Mouse (Mus musculus): Measurements from ENCODE around the gene Jph2. TPM values are rescaled to one million over a fixed set of nuclear protein-coding genes. Genes with fewer than 3 reads are reported as not detected.
"Not testable (repeated sequence)": the region's sequence is repeated elsewhere in the genome, so short reads cannot be mapped to it uniquely, and the experiment has no call there.

Gene Jph2
- polyA plus RNA-seq, 1 experiment from 2014 or later, result 4.1 TPM

DNA sequence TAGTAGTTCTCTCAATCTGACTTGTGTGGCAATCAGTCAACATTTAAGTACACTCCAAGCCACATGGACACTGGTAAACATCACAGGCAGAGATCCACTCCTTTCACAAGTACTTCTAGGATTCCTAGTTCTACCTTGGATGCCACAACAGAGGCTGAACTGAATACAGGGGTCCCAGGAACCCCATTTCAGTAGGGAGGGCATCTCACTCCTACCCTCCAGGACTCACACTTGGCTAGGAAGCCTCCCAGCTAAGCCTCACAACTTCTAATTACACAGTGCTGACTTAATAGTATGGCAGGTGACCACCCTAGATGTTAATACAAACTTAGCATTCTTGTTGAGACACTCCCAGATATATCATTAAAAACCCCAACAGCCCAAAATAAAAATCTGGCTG is 20.0 kb upstream of the Jph2 start:
- H3K27ac ChIP-seq (replicated peaks; ENCODE audit: low read depth, low read length), result no peak overlapping the region
- peak overlapping the region; percentile 85 for H3K4me2 ChIP-seq (ENCODE audit: low read depth, low read length)
- H3K9ac ChIP-seq (ENCODE audit: low read depth, low read length), result peak overlapping the region; percentile 94
- no peak for ATAC-seq (ENCODE audit: low read depth)
- no peaks in the 10 kb centered on the region for H3K27me3 ChIP-seq (replicated peaks; ENCODE audit: control insufficient read depth, insufficient read depth, low read length)
- DNase-seq (ENCODE audit: low spot score), result no peak
- H3K36me3 ChIP-seq (ENCODE audit: control insufficient read depth, insufficient read depth, low read length), result peaks cover 18% of the 10 kb centered on the region
- peaks cover 17% of the 10 kb centered on the region for H3K4me1 ChIP-seq (ENCODE audit: control insufficient read depth, insufficient read depth, low read length)
- H3K4me3 ChIP-seq (ENCODE audit: low read depth, low read length), result peak overlapping the region; percentile 95
- no peaks in the 10 kb centered on the region for H3K9me3 ChIP-seq (ENCODE audit: control insufficient read depth, low read length)

GRCm38 (mm10) chr2:163417026-163417425 is 19.2 kb upstream of the Jph2 start:
- DNase-seq (ENCODE audit: low spot score) (no peak), ATAC-seq (ENCODE audit: low read depth) (no peak)
- H3K9me3 ChIP-seq (ENCODE audit: control insufficient read depth, low read length), result no peaks in the 10 kb centered on the region
- H3K27ac ChIP-seq (replicated peaks; ENCODE audit: low read depth, low read length), result no peak overlapping the region
- 93% methylated on average over 6 of the region's 6 CpGs for WGBS
- no peak overlapping the region for H3K4me2 ChIP-seq (ENCODE audit: low read depth, low read length)
- no peak overlapping the region for H3K9ac ChIP-seq (ENCODE audit: low read depth, low read length)
- H3K4me1 ChIP-seq (ENCODE audit: control insufficient read depth, insufficient read depth, low read length), result peaks cover 17% of the 10 kb centered on the region
- no peak overlapping the region for H3K4me3 ChIP-seq (ENCODE audit: low read depth, low read length)
- no peaks in the 10 kb centered on the region for H3K27me3 ChIP-seq (replicated peaks; ENCODE audit: control insufficient read depth, insufficient read depth, low read length)
- peaks cover 24% of the 10 kb centered on the region for H3K36me3 ChIP-seq (ENCODE audit: control insufficient read depth, insufficient read depth, low read length)

DNA sequence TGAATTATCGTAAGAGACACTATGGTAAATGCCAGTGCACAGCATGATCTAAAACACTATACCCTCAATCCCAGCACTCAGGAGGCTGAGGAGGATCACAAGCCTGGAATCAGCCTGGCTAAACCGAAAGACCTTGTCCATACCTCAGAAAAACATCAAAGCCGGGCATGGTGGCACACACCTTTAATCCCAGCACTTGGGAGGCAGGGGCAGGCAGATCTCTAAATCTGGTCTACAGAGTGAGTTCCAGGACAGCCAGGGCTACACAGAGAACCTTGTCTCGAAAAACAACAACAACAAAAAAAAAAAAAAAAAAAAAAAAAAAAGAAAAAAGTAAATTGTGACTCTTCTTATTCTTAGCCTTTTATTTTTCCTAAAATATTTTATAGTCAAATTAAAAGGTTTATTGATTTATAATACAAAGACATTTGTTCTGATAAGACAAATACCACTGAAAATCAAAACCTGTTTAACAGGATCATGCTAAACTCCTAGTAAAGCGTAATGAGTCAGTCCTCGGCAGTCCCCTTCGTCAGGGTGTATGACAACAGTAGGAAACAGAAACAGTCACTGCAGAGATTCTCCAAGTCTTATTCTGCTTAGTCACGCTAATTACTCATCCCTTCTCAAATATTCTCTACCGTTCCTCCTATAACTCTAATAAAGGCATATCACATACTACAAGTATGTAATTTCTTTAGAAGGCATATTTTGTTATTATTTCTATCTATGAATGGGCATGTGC is 15.2 kb upstream of the Jph2 start:
- no peak overlapping the region for H3K4me3 ChIP-seq (ENCODE audit: low read depth, low read length)
- no peak for ATAC-seq (ENCODE audit: low read depth)
- no peak overlapping the region for H3K4me2 ChIP-seq (ENCODE audit: low read depth, low read length)
- H3K9ac ChIP-seq (ENCODE audit: low read depth, low read length), result no peak overlapping the region
- no peaks in the 10 kb centered on the region for H3K9me3 ChIP-seq (ENCODE audit: control insufficient read depth, low read length)
- H3K27me3 ChIP-seq (replicated peaks; ENCODE audit: control insufficient read depth, insufficient read depth, low read length), result no peaks in the 10 kb centered on the region
- peaks cover 7% of the 10 kb centered on the region for H3K4me1 ChIP-seq (ENCODE audit: control insufficient read depth, insufficient read depth, low read length)
- WGBS, result 88% methylated on average over 9 of the region's 9 CpGs
- DNase-seq (ENCODE audit: low spot score), result no peak
- no peak overlapping the region for H3K27ac ChIP-seq (replicated peaks; ENCODE audit: low read depth, low read length)
- H3K36me3 ChIP-seq (ENCODE audit: control insufficient read depth, insufficient read depth, low read length), result peaks cover 63% of the 10 kb centered on the region

DNA sequence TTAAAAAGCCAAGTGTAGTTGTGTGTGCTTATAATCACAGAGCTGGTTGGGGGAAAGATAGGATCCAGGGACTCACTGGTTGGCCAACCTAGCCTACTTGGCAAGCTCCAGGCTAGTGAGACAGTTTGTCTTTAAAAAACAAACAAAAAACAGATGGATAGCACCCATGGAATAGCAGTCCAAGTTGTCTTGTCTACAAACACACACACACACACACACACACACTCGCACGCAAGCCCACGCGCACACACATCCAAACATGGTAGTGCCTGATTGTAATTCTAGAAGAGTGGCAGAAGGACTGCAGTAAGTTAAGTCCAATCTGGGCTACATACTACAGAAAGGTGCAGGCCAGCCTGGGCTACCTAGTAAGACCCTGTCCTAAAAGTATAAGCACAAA is 14.6 kb upstream of the Jph2 start:
- Histone ChIP-seq H3K4me3 (ENCODE audit: low read depth, low read length) (no peak overlapping the region), H3K27me3 (replicated peaks; ENCODE audit: control insufficient read depth, insufficient read depth, low read length) (no peaks in the 10 kb centered on the region), H3K9me3 (ENCODE audit: control insufficient read depth, low read length) (no peaks in the 10 kb centered on the region), H3K9ac (ENCODE audit: low read depth, low read length) (no peak overlapping the region), H3K4me2 (ENCODE audit: low read depth, low read length) (no peak overlapping the region), H3K36me3 (ENCODE audit: control insufficient read depth, insufficient read depth, low read length) (peaks cover 68% of the 10 kb centered on the region), H3K27ac (replicated peaks; ENCODE audit: low read depth, low read length) (no peak overlapping the region), H3K4me1 (ENCODE audit: control insufficient read depth, insufficient read depth, low read length) (0 out of 2 replicates have a peak, but pooled peaks cover under 1% of the 10 kb centered on the region)
- DNase-seq (ENCODE audit: low spot score) (no peak), ATAC-seq (ENCODE audit: low read depth) (no peak)
- WGBS, result 94% methylated on average over 4 of the region's 4 CpGs

- DNase-seq (ENCODE audit: low spot score) (no peak), ATAC-seq (ENCODE audit: low read depth) (no peak)
- 91% methylated on average over 4 of the region's 4 CpGs for WGBS
- H3K27me3 ChIP-seq (replicated peaks; ENCODE audit: control insufficient read depth, insufficient read depth, low read length), result no peaks in the 10 kb centered on the region
- no peak overlapping the region for H3K4me3 ChIP-seq (ENCODE audit: low read depth, low read length)
- no peak overlapping the region for H3K9ac ChIP-seq (ENCODE audit: low read depth, low read length)
- no peak overlapping the region for H3K27ac ChIP-seq (replicated peaks; ENCODE audit: low read depth, low read length)
- H3K36me3 ChIP-seq (ENCODE audit: control insufficient read depth, insufficient read depth, low read length), result peaks cover 73% of the 10 kb centered on the region
- H3K9me3 ChIP-seq (ENCODE audit: control insufficient read depth, low read length), result no peaks in the 10 kb centered on the region
- no peak overlapping the region for H3K4me2 ChIP-seq (ENCODE audit: low read depth, low read length)
- no peaks in the 10 kb centered on the region for H3K4me1 ChIP-seq (ENCODE audit: control insufficient read depth, insufficient read depth, low read length)
These were observed 14.0 kb upstream of the Jph2 start for GRCm38 (mm10) chr2:163411840-163412239.

- H3K4me3 ChIP-seq (ENCODE audit: low read depth, low read length); H3K9me3 ChIP-seq (ENCODE audit: control insufficient read depth, low read length); H3K4me1 ChIP-seq (ENCODE audit: control insufficient read depth, insufficient read depth, low read length); H3K4me2 ChIP-seq (ENCODE audit: low read depth, low read length); H3K27ac ChIP-seq (replicated peaks; ENCODE audit: low read depth, low read length); H3K27me3 ChIP-seq (replicated peaks; ENCODE audit: control insufficient read depth, insufficient read depth, low read length); H3K9ac ChIP-seq (ENCODE audit: low read depth, low read length); ATAC-seq (ENCODE audit: low read depth); DNase-seq (ENCODE audit: low spot score): not testable (repeated sequence)
- WGBS, result 91% methylated on average over 3 of the region's 3 CpGs
- peaks cover 75% of the 10 kb centered on the region for H3K36me3 ChIP-seq (ENCODE audit: control insufficient read depth, insufficient read depth, low read length)
These were observed 13.6 kb upstream of the Jph2 start for GRCm38 (mm10) chr2:163411344-163411743.

- H3K9me3 ChIP-seq (ENCODE audit: control insufficient read depth, low read length), result no peaks in the 10 kb centered on the region
- no peak overlapping the region for H3K27ac ChIP-seq (replicated peaks; ENCODE audit: low read depth, low read length)
- no peak overlapping the region for H3K4me3 ChIP-seq (ENCODE audit: low read depth, low read length)
- no peaks in the 10 kb centered on the region for H3K4me1 ChIP-seq (ENCODE audit: control insufficient read depth, insufficient read depth, low read length)
- 94% methylated on average over 3 of the region's 3 CpGs for WGBS
- H3K27me3 ChIP-seq (replicated peaks; ENCODE audit: control insufficient read depth, insufficient read depth, low read length), result no peaks in the 10 kb centered on the region
- ATAC-seq (ENCODE audit: low read depth) (no peak), DNase-seq (ENCODE audit: low spot score) (no peak)
- H3K4me2 ChIP-seq (ENCODE audit: low read depth, low read length), result no peak overlapping the region
- no peak overlapping the region for H3K9ac ChIP-seq (ENCODE audit: low read depth, low read length)
- peaks cover 79% of the 10 kb centered on the region for H3K36me3 ChIP-seq (ENCODE audit: control insufficient read depth, insufficient read depth, low read length)
These were observed 12.4 kb upstream of the Jph2 start for GRCm38 (mm10) chr2:163410211-163410610.

DNA sequence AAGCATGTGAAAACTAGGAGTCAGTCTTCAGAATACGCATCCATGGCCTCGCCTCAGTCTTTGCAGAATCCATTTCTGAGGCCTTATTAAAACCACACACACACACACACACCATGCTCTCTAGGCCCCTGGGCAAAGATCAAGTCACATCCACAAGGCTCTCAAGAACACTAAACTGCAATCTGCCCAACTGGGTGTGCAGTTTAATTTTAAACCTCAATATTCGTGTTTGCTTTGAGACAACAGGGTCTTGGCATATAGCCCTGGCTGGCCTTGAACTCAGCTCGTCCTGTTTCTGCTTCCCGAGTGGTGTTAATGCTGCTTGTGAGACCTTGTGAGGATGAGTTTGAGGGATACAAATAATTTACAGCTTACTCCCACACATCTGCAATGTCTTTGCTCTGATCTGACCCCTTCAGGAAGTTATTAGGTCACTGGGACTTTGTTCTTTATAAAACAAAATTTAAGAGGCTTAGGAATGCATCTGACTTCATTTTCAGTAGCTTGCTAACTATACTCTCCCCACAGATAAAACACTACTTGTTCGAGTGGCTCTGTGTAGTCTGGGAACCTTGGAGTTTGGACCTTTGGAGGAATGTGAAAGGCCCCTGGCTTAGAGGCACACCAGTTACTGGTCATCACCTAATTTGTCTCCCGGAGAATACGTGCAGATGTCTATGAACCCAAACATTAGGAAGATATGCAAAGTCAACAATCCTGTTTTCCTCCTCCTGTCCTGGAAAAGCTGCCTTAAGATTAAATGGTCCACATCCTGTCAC is 6.4 kb upstream of the Jph2 start:
- WGBS, result 78% methylated on average over 8 of the region's 8 CpGs
- no peak overlapping the region for H3K27ac ChIP-seq (replicated peaks; ENCODE audit: low read depth, low read length)
- DNase-seq (ENCODE audit: low spot score), result no peak

More for the DNA sequence above, 6.4 kb upstream of the Jph2 start:
- Histone ChIP-seq H3K4me1 (ENCODE audit: control insufficient read depth, insufficient read depth, low read length) (no peaks in the 10 kb centered on the region), H3K36me3 (ENCODE audit: control insufficient read depth, insufficient read depth, low read length) (peaks cover 32% of the 10 kb centered on the region), H3K9me3 (ENCODE audit: control insufficient read depth, low read length) (no peaks in the 10 kb centered on the region), H3K4me2 (ENCODE audit: low read depth, low read length) (no peak overlapping the region), H3K27me3 (replicated peaks; ENCODE audit: control insufficient read depth, insufficient read depth, low read length) (no peaks in the 10 kb centered on the region), H3K4me3 (ENCODE audit: low read depth, low read length) (no peak overlapping the region), H3K9ac (ENCODE audit: low read depth, low read length) (no peak overlapping the region)
- no peak for ATAC-seq (ENCODE audit: low read depth)
